Mouse (Mus musculus): ENCODE data around the gene Stk11ip.

Gene Stk11ip

GRCm38 (mm10) chr1:75504256-75505045 is 16.9 kb upstream of the Stk11ip start:
- DNase-seq = no peak

GRCm38 (mm10) chr1:75505159-75505955 is 16.0 kb upstream of the Stk11ip start:
- peak; percentile 68 for DNase-seq

GRCm38 (mm10) chr1:75505956-75506831 is 15.1 kb upstream of the Stk11ip start, which contains the start of gene Obsl1:
Gene Obsl1 (minus strand): TSS chr1:75506452.
- DNase-seq = peak; percentile 73

GRCm38 (mm10) chr1:75507006-75507405 is 14.3 kb upstream of the Stk11ip start, which contains the start of gene Inha:
Gene Inha (plus strand): TSS chr1:75507077.
- no peak for DNase-seq

GRCm38 (mm10) chr1:75509586-75509985 is 11.7 kb upstream of the Stk11ip start:
- DNase-seq = no peak

- DNase-seq = no peak
Measured at GRCm38 (mm10) chr1:75510154-75510553, 11.2 kb upstream of the Stk11ip start.

GRCm38 (mm10) chr1:75511437-75512210 is 9.7 kb upstream of the Stk11ip start:
- DNase-seq = no peak

GRCm38 (mm10) chr1:75512550-75512949 is 8.8 kb upstream of the Stk11ip start:
- DNase-seq = no peak

GRCm38 (mm10) chr1:75516703-75517380 is 4.5 kb upstream of the Stk11ip start:
- no peak for DNase-seq

GRCm38 (mm10) chr1:75517984-75518383 is 3.3 kb upstream of the Stk11ip start:
- DNase-seq = no peak

- no peak for DNase-seq
Measured at GRCm38 (mm10) chr1:75518427-75518826, 2.9 kb upstream of the Stk11ip start.

GRCm38 (mm10) chr1:75519576-75519975 is 1.8 kb upstream of the Stk11ip start:
- no peak for DNase-seq

- no peak for DNase-seq
Measured at GRCm38 (mm10) chr1:75524679-75525078, 3.4 kb downstream of the Stk11ip start.

GRCm38 (mm10) chr1:75530546-75530945 is 9.2 kb downstream of the Stk11ip start:
- no peak for DNase-seq

GRCm38 (mm10) chr1:75532280-75533172 is 11.2 kb downstream of the Stk11ip start:
- no peak for DNase-seq

- no peak for DNase-seq
Measured at GRCm38 (mm10) chr1:75533325-75534252, 12.3 kb downstream of the Stk11ip start.

GRCm38 (mm10) chr1:75537587-75537986 is 16.3 kb downstream of the Stk11ip start:
- no peak for DNase-seq

- no peak for DNase-seq
Measured at GRCm38 (mm10) chr1:75538597-75539190, 17.4 kb downstream of the Stk11ip start.

GRCm38 (mm10) chr1:75541496-75541895 is 20.2 kb downstream of the Stk11ip start:
- DNase-seq = no peak
